Mouse (Mus musculus) ES-Bruce4 (cell line): ENCODE data around the gene Zscan26. TPM values are rescaled to one million over a fixed set of nuclear protein-coding genes. Genes with fewer than 3 reads are reported as not detected.
"Not testable (repeated sequence)": the region's sequence is repeated elsewhere in the genome, so short reads cannot be mapped to it uniquely, and the experiment has no call there.

Experiments used
- H3K27ac ChIP-seq: 2 replicates; pipeline ENCODE4 v1.5.1; 2012; ENCODE audit warnings: low read length, inconsistent platforms; ENCODE audit not compliant: insufficient read depth
- H3K27me3 ChIP-seq: 2 replicates; pipeline ENCODE4 v1.6.1; 2012; ENCODE audit warnings: mild to moderate bottlenecking, low read length, inconsistent platforms; ENCODE audit not compliant: control insufficient read depth, poor library complexity, insufficient read depth, severe bottlenecking
- H3K36me3 ChIP-seq: 2 replicates; pipeline ENCODE4 v1.6.1; 2012; ENCODE audit warnings: inconsistent platforms, mild to moderate bottlenecking, low read length, moderate library complexity; ENCODE audit not compliant: control insufficient read depth, poor library complexity, insufficient read depth, severe bottlenecking
- H3K4me1 ChIP-seq: one replicate; pipeline ENCODE4 v1.8.1; 2011; ENCODE audit warnings: low read length; ENCODE audit not compliant: control insufficient read depth, insufficient read depth
- H3K4me3 ChIP-seq: 2 replicates; pipeline ENCODE4 v1.5.1; 2011; ENCODE audit warnings: low read depth, mild to moderate bottlenecking, low read length
- H3K9ac ChIP-seq: 2 replicates; pipeline ENCODE4 v1.6.1; 2012; ENCODE audit warnings: low read depth, mild to moderate bottlenecking, inconsistent platforms; ENCODE audit not compliant: poor library complexity, severe bottlenecking
- H3K9me3 ChIP-seq: replicated peaks from 2 replicates; pipeline ENCODE4 v1.6.1; 2012; ENCODE audit warnings: mild to moderate bottlenecking, low read length, inconsistent platforms; ENCODE audit not compliant: control insufficient read depth, poor library complexity, insufficient read depth, severe bottlenecking
- CTCF ChIP-seq: IDR thresholded peaks from one replicate; pipeline ENCODE4 v1.8.1; 2011; ENCODE audit warnings: low read depth, low read length
- EP300 ChIP-seq: IDR thresholded peaks from 2 replicates; pipeline ENCODE4 v1.6.1; 2011; ENCODE audit warnings: low read depth, low read length; ENCODE audit not compliant: insufficient read depth
- POLR2A ChIP-seq: IDR thresholded peaks from one replicate; pipeline ENCODE4 v1.8.1; 2011; ENCODE audit warnings: low read length; ENCODE audit not compliant: insufficient read depth
- polyA plus RNA-seq: library from polyadenylated mRNA; stranded (reverse); fragments of >200 nt; gene quantifications from 2 replicates; pipeline ENCODE4 v1.2.4, GENCODE M21; 2011; ENCODE audit warnings: low read depth; ENCODE audit not compliant: missing spikeins, insufficient read depth, insufficient read length

Gene Zscan26
- polyA plus RNA-seq, 1 experiment: 42.6 TPM

DNA sequence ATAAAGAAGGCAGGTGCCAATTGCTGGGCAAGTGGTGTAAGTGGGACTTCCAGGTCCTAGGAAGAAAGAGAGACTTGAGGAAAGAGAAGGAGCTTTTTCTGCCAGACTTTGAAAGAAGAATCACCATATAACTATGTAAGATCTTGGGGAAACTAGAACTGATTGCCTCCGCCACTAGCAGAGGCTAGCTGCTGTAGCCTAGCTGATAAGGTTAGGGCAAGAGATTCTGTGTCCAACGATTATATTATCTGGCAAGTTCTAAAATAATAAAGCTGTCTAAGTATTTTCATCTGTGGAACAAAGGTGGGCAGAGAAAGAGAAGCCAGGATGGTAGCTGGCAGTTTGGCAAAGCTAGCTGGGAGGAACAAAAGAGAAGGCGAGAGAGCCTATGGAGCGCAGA, 18.9 kb upstream of the Zscan26 start:
- no peaks in the 10 kb centered on the region for H3K9me3 ChIP-seq
- H3K4me1 ChIP-seq: no peaks in the 10 kb centered on the region
- H3K9ac ChIP-seq: no peak overlapping the region
- no peak for TF ChIP-seq POLR2A
- no peak for TF ChIP-seq CTCF
- no peak for TF ChIP-seq EP300
- no peaks in the 10 kb centered on the region for H3K36me3 ChIP-seq
- no peak overlapping the region for H3K27ac ChIP-seq
- peaks cover 2% of the 10 kb centered on the region; the same call in 1 of the 2 replicates for H3K27me3 ChIP-seq
- H3K4me3 ChIP-seq: no peak overlapping the region

DNA sequence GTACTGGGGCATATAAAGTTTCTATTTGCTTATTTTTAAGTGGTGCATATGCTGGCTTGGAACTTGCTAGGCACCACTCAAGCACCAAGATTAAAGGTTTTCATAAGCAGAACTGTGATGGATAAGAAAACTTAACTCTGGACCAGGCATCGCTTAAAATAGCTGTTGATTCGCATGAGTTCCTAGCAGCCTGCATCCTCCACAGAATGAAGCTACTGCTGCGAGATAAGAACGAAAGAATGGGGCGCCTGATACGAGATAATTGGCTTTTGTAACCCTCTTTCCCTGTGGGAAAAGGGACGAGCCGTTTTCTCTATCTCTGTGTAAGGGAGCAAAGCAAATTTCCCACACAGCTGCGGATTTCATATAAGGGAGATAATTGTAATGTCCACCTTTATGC, 15.6 kb upstream of the Zscan26 start:
- Histone ChIP-seq H3K27me3 (peaks cover 2% of the 10 kb centered on the region; the same call in 1 of the 2 replicates), H3K36me3 (no peaks in the 10 kb centered on the region), H3K27ac (no peak overlapping the region), H3K9ac (peak overlapping the region; percentile 41; the same call in 1 of the 2 replicates), H3K4me3 (no peak overlapping the region), H3K4me1 (no peaks in the 10 kb centered on the region), H3K9me3 (no peaks in the 10 kb centered on the region)
- no peak for TF ChIP-seq EP300
- no peak for TF ChIP-seq CTCF
- TF ChIP-seq POLR2A: no peak

DNA sequence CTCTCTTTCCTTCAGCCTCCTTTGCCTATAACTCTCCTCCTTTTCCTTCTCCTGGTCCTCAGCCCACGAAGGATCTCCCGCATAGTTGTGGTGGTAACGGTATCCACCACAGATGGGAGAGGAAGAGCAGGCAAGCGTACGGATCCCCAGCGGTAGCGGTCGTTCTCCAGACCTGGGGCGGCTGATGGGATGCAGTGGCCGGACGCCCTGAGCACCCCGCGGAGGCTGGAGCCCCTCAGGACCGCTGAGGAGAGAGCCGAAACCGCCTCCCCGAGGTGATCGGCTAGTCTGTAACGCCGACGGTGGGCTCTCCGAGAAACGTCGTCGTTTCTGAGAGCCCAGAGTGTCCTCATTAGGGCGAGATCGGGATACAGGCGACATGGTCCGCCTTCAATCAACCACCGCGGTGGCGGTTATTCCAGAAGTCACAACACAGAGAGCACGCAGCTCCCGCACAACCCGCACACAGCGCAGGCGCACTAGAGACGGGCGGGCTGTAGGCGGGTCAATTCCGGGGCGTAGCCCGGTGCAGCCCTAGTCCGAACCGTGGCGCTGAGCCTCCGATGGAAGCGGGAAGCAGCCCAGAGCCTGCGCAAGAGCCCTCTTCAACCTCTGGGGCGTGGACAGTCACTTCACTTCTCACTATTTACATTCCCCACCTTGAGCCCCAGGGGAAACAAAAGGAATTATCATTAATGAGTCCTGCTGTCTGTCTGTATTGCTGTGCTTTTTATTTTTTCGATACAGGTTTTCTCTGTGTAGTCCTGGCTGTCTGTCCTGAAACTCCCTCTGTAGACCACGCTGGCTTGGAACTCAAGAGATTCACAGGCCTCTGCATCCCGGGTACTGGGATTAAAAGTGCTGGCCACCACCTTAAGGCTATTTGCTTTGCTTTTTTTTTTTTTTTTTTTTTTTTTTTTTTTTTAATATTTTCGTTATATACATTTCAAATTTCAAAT, 14.8 kb upstream of the Zscan26 start, which contains the start of gene Nkapl:
Gene Nkapl (minus strand): TSS at position 449 of the 959 bp plus-strand sequence.
- H3K9me3 ChIP-seq: no peaks in the 10 kb centered on the region
- no peak within 1 kb of the TSS for H3K27ac ChIP-seq
- no peaks in the 10 kb centered on the region for H3K4me1 ChIP-seq
- peak within 1 kb of the TSS; percentile 41 for H3K9ac ChIP-seq
- peaks cover 2% of the 10 kb centered on the region; the same call in 1 of the 2 replicates for H3K27me3 ChIP-seq
- no peak for TF ChIP-seq EP300
- TF ChIP-seq POLR2A: peak; percentile 12
- H3K36me3 ChIP-seq: no peaks in the 10 kb centered on the region
- peak within 1 kb of the TSS; percentile 82 for H3K4me3 ChIP-seq

DNA sequence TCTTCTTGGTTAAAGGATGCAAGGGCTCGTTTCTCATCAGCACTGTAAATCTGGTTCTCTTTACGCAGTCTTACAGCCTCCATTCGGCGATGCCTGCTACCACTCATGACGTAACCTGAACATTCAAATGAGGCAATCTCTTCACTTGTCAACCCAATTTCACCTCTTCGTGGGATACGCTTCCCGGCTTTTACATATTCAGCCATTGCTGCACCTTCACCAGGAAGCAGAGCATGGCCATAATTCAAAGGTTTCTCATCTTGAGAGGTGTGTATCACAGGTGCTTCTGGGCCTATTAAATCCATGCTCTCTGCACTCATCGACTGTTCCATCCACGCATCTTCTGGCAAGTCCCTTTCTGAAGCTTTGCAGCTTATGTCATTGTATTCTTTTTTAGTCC, 13.8 kb upstream of the Zscan26 start:
- no peaks in the 10 kb centered on the region for H3K36me3 ChIP-seq
- H3K4me1 ChIP-seq: no peaks in the 10 kb centered on the region
- peaks cover 2% of the 10 kb centered on the region; the same call in 1 of the 2 replicates for H3K27me3 ChIP-seq
- H3K9ac ChIP-seq: no peak overlapping the region
- H3K9me3 ChIP-seq: no peaks in the 10 kb centered on the region
- TF ChIP-seq POLR2A (no peak), EP300 (no peak), CTCF (no peak)
- H3K4me3 ChIP-seq: no peak overlapping the region
- no peak overlapping the region for H3K27ac ChIP-seq

DNA sequence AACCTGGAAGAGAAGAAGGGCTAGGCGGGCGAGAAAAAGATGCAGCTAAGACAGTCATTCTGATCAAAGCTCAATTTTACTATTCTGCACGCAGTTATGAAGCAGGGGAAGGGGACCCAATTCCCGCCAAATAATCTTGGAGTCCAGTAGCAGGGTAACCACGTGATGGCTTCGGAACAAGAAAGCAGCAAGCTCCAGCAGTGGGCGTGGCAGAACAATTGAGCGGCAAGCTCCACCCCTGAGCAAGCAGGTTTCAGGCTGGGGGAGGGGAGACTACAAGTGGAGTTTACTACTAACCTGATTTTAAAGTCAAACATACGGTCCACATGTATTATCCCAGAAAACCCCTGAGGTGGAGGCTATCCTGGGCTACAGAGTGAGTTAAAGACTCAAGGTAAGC, 9.0 kb upstream of the Zscan26 start:
- not testable (repeated sequence) for H3K27me3 ChIP-seq, H3K9me3 ChIP-seq, H3K4me3 ChIP-seq, H3K36me3 ChIP-seq, H3K9ac ChIP-seq, H3K27ac ChIP-seq, H3K4me1 ChIP-seq

DNA sequence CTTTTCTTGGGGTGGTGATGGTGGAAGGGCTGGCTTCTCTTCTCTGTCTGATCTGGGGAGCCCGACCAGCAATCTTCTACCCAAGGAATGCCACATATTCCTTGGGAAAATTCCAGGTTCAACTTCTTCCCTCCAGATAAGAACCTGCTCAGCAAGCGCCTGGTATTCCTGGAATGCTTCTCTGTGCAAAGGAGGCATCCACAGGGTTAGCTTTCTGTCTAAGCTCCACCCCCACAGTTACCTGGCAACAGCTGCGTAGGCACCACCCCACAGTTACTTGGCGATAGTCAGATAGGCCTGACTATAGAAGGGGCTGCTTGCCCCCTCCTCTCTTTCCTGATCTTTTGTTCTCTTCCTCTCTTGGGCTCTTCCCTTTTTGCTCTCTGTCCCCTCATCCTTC, 2.8 kb upstream of the Zscan26 start:
- TF ChIP-seq EP300: no peak
- TF ChIP-seq POLR2A: no peak
- no peak for TF ChIP-seq CTCF
- no peaks in the 10 kb centered on the region for H3K4me1 ChIP-seq
- H3K9ac ChIP-seq: no peak overlapping the region
- no peak overlapping the region for H3K4me3 ChIP-seq
- H3K9me3 ChIP-seq: no peaks in the 10 kb centered on the region
- H3K36me3 ChIP-seq: 0 out of 2 replicates have a peak, but pooled peaks cover under 1% of the 10 kb centered on the region
- peak overlapping the region; percentile 46; the same call in 1 of the 2 replicates for H3K27ac ChIP-seq
- H3K27me3 ChIP-seq: no peaks in the 10 kb centered on the region
